Mouse (Mus musculus): ENCODE measurements at regions not wholly inside any gene's neighbourhood (a gene's known extent, or its start where the extent isn't known, plus 50 kb on each side); places are given as distances from the start of the nearest gene placed in this dataset.
"Not testable (repeated sequence)": the region's sequence is repeated elsewhere in the genome, so short reads cannot be mapped to it uniquely, and the experiment has no call there.

DNA sequence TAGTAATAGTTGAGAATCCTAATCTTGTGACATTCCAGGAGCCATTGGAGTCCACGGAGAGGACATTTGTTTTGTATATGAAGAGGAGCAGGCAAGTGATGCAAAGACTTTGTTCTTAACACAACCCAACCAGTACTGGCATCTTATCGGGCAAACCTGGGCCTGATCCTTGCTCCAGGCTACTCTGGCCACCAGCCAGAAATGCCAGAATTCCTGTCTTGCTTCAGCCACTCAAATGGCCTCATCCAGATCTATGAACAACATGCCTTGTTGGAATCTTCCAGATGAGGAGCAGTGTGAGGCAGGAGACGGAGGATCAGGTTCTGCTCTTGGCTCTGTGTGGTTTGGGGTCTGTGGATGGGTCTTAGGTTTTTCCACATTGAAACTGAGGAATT is 233.1 kb downstream of the Enc1 start:
- no peak overlapping the region for H3K27ac ChIP-seq (ENCODE audit: insufficient read depth, low read length)
- H3K4me1 ChIP-seq (ENCODE audit: control insufficient read depth, insufficient read depth, low read length), result peaks cover 8% of the 10 kb centered on the region
- TF ChIP-seq CTCF (IDR thresholded peaks at IDR 0.05; ENCODE audit: borderline replicate concordance, insufficient read depth, low read length), result no peak
- TF ChIP-seq POLR2A (IDR thresholded peaks at IDR 0.05; ENCODE audit: low read depth, low read length), result no peak
- H3K4me3 ChIP-seq (ENCODE audit: insufficient read depth, low read length), result no peak overlapping the region

DNA sequence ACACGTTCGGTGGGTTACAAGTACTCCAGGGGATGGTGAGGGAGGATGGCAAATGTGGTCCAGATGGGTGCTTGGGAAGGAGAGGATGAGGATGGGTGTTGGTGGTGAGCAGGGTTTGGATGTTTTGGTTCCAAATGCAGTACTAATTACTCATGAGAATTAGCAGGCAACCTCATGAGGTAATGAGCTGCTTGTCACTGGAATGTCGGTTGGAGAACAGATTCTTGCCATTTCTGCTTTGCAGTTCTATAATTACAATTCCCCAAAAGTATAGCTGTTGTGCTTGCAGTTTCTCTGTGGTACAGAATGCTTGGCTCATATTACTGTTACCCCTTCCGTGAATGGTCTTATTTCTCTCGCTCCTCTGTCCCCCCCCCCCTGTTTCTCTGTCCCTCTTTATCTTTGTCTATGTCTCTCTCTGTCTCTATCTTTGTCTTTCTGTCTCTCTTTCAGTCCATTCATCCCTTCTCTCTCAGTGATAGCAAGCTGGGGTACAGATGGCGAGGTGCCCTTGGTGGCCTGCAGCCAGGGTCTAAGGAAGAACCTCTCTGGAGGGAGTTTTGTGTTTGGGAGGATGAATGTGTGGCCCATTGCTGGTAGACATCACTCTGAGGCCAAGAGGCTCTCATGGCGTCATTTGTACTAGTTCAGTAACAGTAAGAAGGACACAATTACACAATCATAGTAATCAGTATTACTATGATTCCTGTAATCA is 232.5 kb downstream of the Enc1 start:
- H3K4me3 ChIP-seq (ENCODE audit: insufficient read depth, low read length), result no peak overlapping the region
- peaks cover 8% of the 10 kb centered on the region for H3K4me1 ChIP-seq (ENCODE audit: control insufficient read depth, insufficient read depth, low read length)
- no peak for TF ChIP-seq CTCF (IDR thresholded peaks at IDR 0.05; ENCODE audit: borderline replicate concordance, insufficient read depth, low read length)
- TF ChIP-seq POLR2A (IDR thresholded peaks at IDR 0.05; ENCODE audit: low read depth, low read length), result no peak
- H3K27ac ChIP-seq (ENCODE audit: insufficient read depth, low read length), result no peak overlapping the region

GRCm38 (mm10) chr13:97469999-97470398 is 229.1 kb downstream of the Enc1 start:
- H3K27ac ChIP-seq (ENCODE audit: insufficient read depth, low read length), result peak overlapping the region; percentile 43; the same call in 1 of the 2 replicates
- H3K4me1 ChIP-seq (ENCODE audit: control insufficient read depth, insufficient read depth, low read length), result peaks cover 8% of the 10 kb centered on the region
- no peak overlapping the region for H3K4me3 ChIP-seq (ENCODE audit: insufficient read depth, low read length)
- no peak for TF ChIP-seq CTCF (IDR thresholded peaks at IDR 0.05; ENCODE audit: borderline replicate concordance, insufficient read depth, low read length)
- no peak for TF ChIP-seq POLR2A (IDR thresholded peaks at IDR 0.05; ENCODE audit: low read depth, low read length)

- H3K27ac ChIP-seq (ENCODE audit: insufficient read depth, low read length), result peak overlapping the region; percentile 43; the same call in 1 of the 2 replicates
- H3K4me3 ChIP-seq (ENCODE audit: insufficient read depth, low read length), result no peak overlapping the region
- peaks cover 8% of the 10 kb centered on the region for H3K4me1 ChIP-seq (ENCODE audit: control insufficient read depth, insufficient read depth, low read length)
- TF ChIP-seq POLR2A (IDR thresholded peaks at IDR 0.05; ENCODE audit: low read depth, low read length) (no peak), CTCF (IDR thresholded peaks at IDR 0.05; ENCODE audit: borderline replicate concordance, insufficient read depth, low read length) (no peak)
These were observed 228.1 kb downstream of the Enc1 start for GRCm38 (mm10) chr13:97468874-97469593.

- not testable (repeated sequence) for H3K4me1 ChIP-seq (ENCODE audit: control insufficient read depth, insufficient read depth, low read length); H3K27ac ChIP-seq (ENCODE audit: insufficient read depth, low read length); H3K4me3 ChIP-seq (ENCODE audit: insufficient read depth, low read length)
These were observed 225.7 kb downstream of the Enc1 start for GRCm38 (mm10) chr13:97466585-97466984.

GRCm38 (mm10) chr13:97463798-97464197 is 222.9 kb downstream of the Enc1 start:
- no peak overlapping the region for H3K4me3 ChIP-seq (ENCODE audit: insufficient read depth, low read length)
- H3K27ac ChIP-seq (ENCODE audit: insufficient read depth, low read length), result no peak overlapping the region
- TF ChIP-seq POLR2A (IDR thresholded peaks at IDR 0.05; ENCODE audit: low read depth, low read length), result no peak
- TF ChIP-seq CTCF (IDR thresholded peaks at IDR 0.05; ENCODE audit: borderline replicate concordance, insufficient read depth, low read length), result no peak
- H3K4me1 ChIP-seq (ENCODE audit: control insufficient read depth, insufficient read depth, low read length), result no peaks in the 10 kb centered on the region

- Histone ChIP-seq H3K4me1 (ENCODE audit: control insufficient read depth, insufficient read depth, low read length) (no peaks in the 10 kb centered on the region), H3K4me3 (ENCODE audit: insufficient read depth, low read length) (no peak overlapping the region), H3K27ac (ENCODE audit: insufficient read depth, low read length) (no peak overlapping the region)
- TF ChIP-seq CTCF (IDR thresholded peaks at IDR 0.05; ENCODE audit: borderline replicate concordance, insufficient read depth, low read length) (no peak), POLR2A (IDR thresholded peaks at IDR 0.05; ENCODE audit: low read depth, low read length) (no peak)
These were observed 222.0 kb downstream of the Enc1 start for GRCm38 (mm10) chr13:97462884-97463235.

DNA sequence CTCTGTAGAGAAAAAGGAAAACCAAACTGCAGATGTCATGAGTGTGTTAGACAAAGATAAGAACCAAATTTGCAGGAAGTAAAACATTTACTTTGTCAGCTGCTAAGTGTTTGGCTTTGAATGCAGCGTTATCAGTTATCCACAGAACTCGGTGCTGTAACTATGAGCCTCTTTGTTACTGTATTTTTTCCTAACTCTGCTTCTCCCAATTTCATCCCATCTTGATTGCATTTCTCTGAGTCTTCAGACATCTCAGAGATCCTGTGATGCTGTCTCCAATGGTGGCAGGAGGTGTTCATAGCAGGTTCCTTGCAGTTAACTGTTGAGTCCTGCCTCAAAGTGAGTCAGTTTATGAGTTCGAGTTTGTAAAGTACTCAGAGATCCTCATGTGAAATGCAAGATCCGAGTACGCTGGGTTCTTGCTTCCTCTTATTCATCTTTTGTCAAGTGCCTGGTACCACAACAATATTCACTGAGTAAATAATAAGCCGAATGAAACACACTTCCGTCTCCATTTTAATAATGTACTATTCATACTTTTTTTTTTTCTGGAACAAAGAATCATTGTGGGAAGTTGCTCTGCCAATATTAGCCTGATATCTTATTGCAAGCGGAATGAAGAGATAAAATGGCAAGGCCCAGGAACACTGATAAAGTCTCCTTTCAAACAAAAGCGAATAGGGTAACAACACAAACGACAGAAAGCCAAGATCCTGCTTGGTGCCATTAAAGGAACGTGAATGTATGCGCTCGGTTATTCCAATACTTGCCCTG is 221.4 kb downstream of the Enc1 start:
- Histone ChIP-seq H3K27ac (ENCODE audit: insufficient read depth, low read length) (no peak overlapping the region), H3K4me3 (ENCODE audit: insufficient read depth, low read length) (no peak overlapping the region), H3K4me1 (ENCODE audit: control insufficient read depth, insufficient read depth, low read length) (no peaks in the 10 kb centered on the region)
- TF ChIP-seq CTCF (IDR thresholded peaks at IDR 0.05; ENCODE audit: borderline replicate concordance, insufficient read depth, low read length) (no peak), POLR2A (IDR thresholded peaks at IDR 0.05; ENCODE audit: low read depth, low read length) (no peak)

GRCm38 (mm10) chr13:97461207-97461606 is 220.3 kb downstream of the Enc1 start:
- no peak overlapping the region for H3K27ac ChIP-seq (ENCODE audit: insufficient read depth, low read length)
- TF ChIP-seq POLR2A (IDR thresholded peaks at IDR 0.05; ENCODE audit: low read depth, low read length) (no peak), CTCF (IDR thresholded peaks at IDR 0.05; ENCODE audit: borderline replicate concordance, insufficient read depth, low read length) (no peak)

GRCm38 (mm10) chr13:97459106-97459505 is 218.2 kb downstream of the Enc1 start:
- Histone ChIP-seq H3K4me3 (ENCODE audit: insufficient read depth, low read length) (no peak overlapping the region), H3K4me1 (ENCODE audit: control insufficient read depth, insufficient read depth, low read length) (no peaks in the 10 kb centered on the region), H3K27ac (ENCODE audit: insufficient read depth, low read length) (no peak overlapping the region)
- TF ChIP-seq CTCF (IDR thresholded peaks at IDR 0.05; ENCODE audit: borderline replicate concordance, insufficient read depth, low read length), result no peak
- TF ChIP-seq POLR2A (IDR thresholded peaks at IDR 0.05; ENCODE audit: low read depth, low read length), result no peak

More at GRCm38 (mm10) chr13:97461207-97461606, 220.3 kb downstream of the Enc1 start:
- H3K4me1 ChIP-seq (ENCODE audit: control insufficient read depth, insufficient read depth, low read length), result no peaks in the 10 kb centered on the region
- no peak overlapping the region for H3K4me3 ChIP-seq (ENCODE audit: insufficient read depth, low read length)
